Mouse (Mus musculus) olfactory bulb, adult 2 months (tissue): Measurements from ENCODE around the gene Apba3.

Source experiments
- CTCF ChIP-seq: fragments of 200-500 bp; IDR thresholded peaks from 2 replicates; pipeline ENCODE4 v1.5.1; 2012; ENCODE audit warnings: low read depth, mild to moderate bottlenecking, low read length, moderate library complexity; ENCODE audit not compliant: insufficient read depth
- POLR2A ChIP-seq: fragments of 200-500 bp; IDR thresholded peaks from 2 replicates; pipeline ENCODE4 v1.6.1; 2012; ENCODE audit warnings: mild to moderate bottlenecking, low read depth, low read length, moderate library complexity; ENCODE audit not compliant: insufficient read depth

GRCm38 (mm10) chr10:81268056-81268455 lies 1.3 kb downstream of the Apba3 start:
- TF ChIP-seq CTCF (no peak), POLR2A (peak; percentile 47; the same call in 1 of the 2 replicates)
